Mouse (Mus musculus): ENCODE data around the gene Snx10. TPM values are rescaled to one million over a fixed set of nuclear protein-coding genes. Genes with fewer than 3 reads are reported as not detected.

The Snx10 gene
- 68.1 TPM for polyA plus RNA-seq (2014; fragmentation: Illumina TruSeq; extraction: RNeasy Lipid Tissue Mini Kit (QIAGEN cat#74804); ENCODE audit: low read depth, low replicate concordance)

DNA sequence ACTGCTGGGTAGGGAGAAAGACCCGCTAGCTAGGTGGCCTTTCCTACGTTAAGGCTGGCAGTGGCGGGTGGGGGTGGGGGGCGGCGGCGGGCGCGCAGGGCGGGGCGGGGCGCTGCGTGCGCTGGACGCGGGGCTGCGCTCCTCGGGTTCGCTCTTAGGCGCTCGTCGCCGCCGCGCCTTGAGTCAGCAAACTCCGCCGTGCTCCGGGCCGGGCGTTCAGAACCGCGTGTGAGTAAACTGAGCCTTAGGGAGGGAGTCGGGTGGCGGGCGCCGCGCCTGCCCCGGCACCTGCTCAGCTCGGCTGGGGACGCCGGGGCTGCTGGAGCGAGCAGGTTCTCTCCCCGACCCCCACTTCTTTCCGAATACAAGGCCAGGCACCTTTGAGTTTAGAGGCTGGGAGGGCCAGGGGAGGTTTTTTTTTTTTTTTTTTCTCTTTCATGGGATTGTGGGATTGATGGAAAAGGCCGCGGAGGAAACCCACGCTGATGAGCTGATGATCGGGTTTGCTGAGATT, at the start of gene Snx10:
Snx10 (plus strand) TSS at position 95 of the 514 bp plus-strand sequence.

Other genes starting within 250 kb of the Snx10 start
- gene Nfe2l3, start 91.2 kb upstream of the Snx10 start, polyA plus RNA-seq (2014; fragmentation: Illumina TruSeq; extraction: RNeasy Lipid Tissue Mini Kit (QIAGEN cat#74804); ENCODE audit: low read depth, low replicate concordance), result 0.52 TPM
- 2,572 TPM for gene Hnrnpa2b1, start 54.0 kb upstream of the Snx10 start, polyA plus RNA-seq (2014; fragmentation: Illumina TruSeq; extraction: RNeasy Lipid Tissue Mini Kit (QIAGEN cat#74804); ENCODE audit: low read depth, low replicate concordance)
- gene Cbx3, start 53.5 kb upstream of the Snx10 start, polyA plus RNA-seq (2014; fragmentation: Illumina TruSeq; extraction: RNeasy Lipid Tissue Mini Kit (QIAGEN cat#74804); ENCODE audit: low read depth, low replicate concordance), result 412 TPM

Measured in adrenal gland, adult 10 weeks (tissue).